Mouse (Mus musculus) midbrain, embryonic 11.5 days (tissue): ENCODE results near the gene Shc4. TPM values are rescaled to one million over a fixed set of nuclear protein-coding genes. Genes with fewer than 3 reads are reported as not detected.
A peak's percentile ranks its signal among the peaks of the same experiment; 100 is the strongest.

Experiments used
- ATAC-seq: fragments of 200-750 bp; cut with Nextera tagmentation; 2 replicates; pipeline ENCODE4 v1.8.0; 2017; ENCODE audit warnings: moderate TSS enrichment, moderate library complexity; ENCODE audit not compliant: low FRiP score
- DNase-seq: peaks from one replicate; pipeline ENCODE4 v3.0.0; 2015; ENCODE audit warnings: low spot score; ENCODE audit errors: missing footprints
- H3K27ac ChIP-seq: fragments of 300-500 bp; sonication (generic); 2 replicates; pipeline ENCODE4 v1.5.1; 2014; ENCODE audit warnings: low read depth, low read length
- H3K27me3 ChIP-seq: fragments of 300-500 bp; sonication (generic); 2 replicates; pipeline ENCODE4 v1.6.1; 2014; ENCODE audit warnings: mild to moderate bottlenecking, low read length, moderate library complexity, mixed read lengths; ENCODE audit not compliant: control insufficient read depth, insufficient read depth
- H3K36me3 ChIP-seq: fragments of 300-500 bp; sonication (generic); 2 replicates; pipeline ENCODE4 v1.6.1; 2014; ENCODE audit warnings: mild to moderate bottlenecking, low read length, moderate library complexity, mixed read lengths; ENCODE audit not compliant: control insufficient read depth, insufficient read depth
- H3K4me1 ChIP-seq: fragments of 300-500 bp; sonication (generic); 2 replicates; pipeline ENCODE4 v1.6.1; 2014; ENCODE audit warnings: low read length; ENCODE audit not compliant: control insufficient read depth, insufficient read depth
- H3K4me2 ChIP-seq: fragments of 300-500 bp; sonication (generic); 2 replicates; pipeline ENCODE4 v1.6.1; 2014; ENCODE audit warnings: mild to moderate bottlenecking, moderate library complexity
- H3K4me3 ChIP-seq: fragments of 300-500 bp; sonication (generic); 2 replicates; pipeline ENCODE4 v1.5.1; 2014; ENCODE audit warnings: low read depth, low read length
- H3K9ac ChIP-seq: fragments of 300-500 bp; sonication (generic); 2 replicates; pipeline ENCODE4 v1.6.1; 2014; ENCODE audit warnings: low read length
- H3K9me3 ChIP-seq: fragments of 300-500 bp; sonication (generic); 2 replicates; pipeline ENCODE4 v1.6.1; 2016; ENCODE audit warnings: low read length; ENCODE audit not compliant: control insufficient read depth
- WGBS: fragments of 180-500 bp; shearing (Covaris S2); extraction: QIAGEN DNeasy Blood & Tissue Kit; methylation state at CpG from one replicate; pipeline ENCODE4 v1.1.7; 2014; 5-methylcytosine and 5-hydroxymethylcytosine counted together
- polyA plus RNA-seq: library from polyadenylated mRNA; unstranded; fragments of >200 nt; fragmentation: Nextera tagmentation; extraction: Ambion mirVana; gene quantifications from 2 replicates; pipeline ENCODE4 v1.2.1, GENCODE M21; 2014

Shc4 gene
- polyA plus RNA-seq, 1 experiment from 2014 or later = 0.82 TPM

- peak overlapping the region; percentile 90 for H3K9ac ChIP-seq
- peak overlapping the region; percentile 63 for H3K4me2 ChIP-seq
- no peaks in the 10 kb centered on the region for H3K9me3 ChIP-seq
- no peaks in the 10 kb centered on the region for H3K36me3 ChIP-seq
- ATAC-seq = peak; percentile 94
- H3K4me1 ChIP-seq = peaks cover 6% of the 10 kb centered on the region; the same call in 1 of the 2 replicates
- peak overlapping the region; percentile 63 for H3K27ac ChIP-seq
- peak overlapping the region; percentile 32 for H3K4me3 ChIP-seq
- WGBS = 9% methylated on average over 35 of the region's 35 CpGs
- DNase-seq = peak; percentile 100
- H3K27me3 ChIP-seq = no peaks in the 10 kb centered on the region
Observed at GRCm38 (mm10) chr2:125731763-125732560, 8.0 kb upstream of the Shc4 start.

- Histone ChIP-seq H3K27ac (no peak overlapping the region), H3K4me1 (peaks cover 7% of the 10 kb centered on the region), H3K36me3 (no peaks in the 10 kb centered on the region), H3K4me3 (peak overlapping the region; percentile 35), H3K27me3 (peaks cover 33% of the 10 kb centered on the region), H3K9ac (peak overlapping the region; percentile 46), H3K9me3 (no peaks in the 10 kb centered on the region), H3K4me2 (peak overlapping the region; percentile 77)
- WGBS = 2% methylated on average over 16 of the region's 16 CpGs
- ATAC-seq (peak; percentile 62; the same call in 1 of the 2 replicates), DNase-seq (peak; percentile 92)
Observed at GRCm38 (mm10) chr2:125724546-125725114, 682 bp upstream of the Shc4 start.

GRCm38 (mm10) chr2:125723408-125724085 is 401 bp downstream of the Shc4 start:
- Histone ChIP-seq H3K4me1 (peaks cover 7% of the 10 kb centered on the region), H3K36me3 (no peaks in the 10 kb centered on the region)

GRCm38 (mm10) chr2:125723086-125723407 is 901 bp downstream of the Shc4 start:
- ATAC-seq (peak; percentile 5; the same call in 1 of the 2 replicates), DNase-seq (no peak)
- H3K9ac ChIP-seq = peak overlapping the region; percentile 41
- no peaks in the 10 kb centered on the region for H3K9me3 ChIP-seq
- H3K27ac ChIP-seq = no peak overlapping the region
- H3K4me2 ChIP-seq = peak overlapping the region; percentile 77
- peak overlapping the region; percentile 35 for H3K4me3 ChIP-seq
- H3K36me3 ChIP-seq = no peaks in the 10 kb centered on the region
- peaks cover 7% of the 10 kb centered on the region for H3K4me1 ChIP-seq
- WGBS = under 1% methylated on average over 18 of the region's 18 CpGs
- peaks cover 33% of the 10 kb centered on the region for H3K27me3 ChIP-seq

More at GRCm38 (mm10) chr2:125723408-125724085, 401 bp downstream of the Shc4 start:
- peaks cover 33% of the 10 kb centered on the region for H3K27me3 ChIP-seq
- DNase-seq (peak; percentile 91), ATAC-seq (peak; percentile 86)
- peak overlapping the region; percentile 35 for H3K4me3 ChIP-seq
- peak overlapping the region; percentile 41 for H3K9ac ChIP-seq
- H3K9me3 ChIP-seq = no peaks in the 10 kb centered on the region
- WGBS = under 1% methylated on average over 34 of the region's 34 CpGs
- H3K4me2 ChIP-seq = peak overlapping the region; percentile 77
- no peak overlapping the region for H3K27ac ChIP-seq

- Histone ChIP-seq H3K27ac (no peak overlapping the region), H3K4me2 (no peak overlapping the region), H3K36me3 (no peaks in the 10 kb centered on the region), H3K9me3 (no peaks in the 10 kb centered on the region), H3K9ac (no peak overlapping the region), H3K27me3 (peaks cover 4% of the 10 kb centered on the region; the same call in 1 of the 2 replicates), H3K4me1 (no peaks in the 10 kb centered on the region), H3K4me3 (no peak overlapping the region)
- ATAC-seq (no peak), DNase-seq (no peak)
- WGBS = 87% methylated on average over 8 of the region's 8 CpGs
Observed at GRCm38 (mm10) chr2:125716599-125716998, 7.3 kb downstream of the Shc4 start.

- 86% methylated on average over 5 of the region's 5 CpGs for WGBS
- no peak overlapping the region for H3K9ac ChIP-seq
- H3K27me3 ChIP-seq = no peaks in the 10 kb centered on the region
- ATAC-seq (no peak), DNase-seq (no peak)
- H3K36me3 ChIP-seq = no peaks in the 10 kb centered on the region
- H3K4me1 ChIP-seq = peaks cover 9% of the 10 kb centered on the region; the same call in 1 of the 2 replicates
- H3K4me2 ChIP-seq = no peak overlapping the region
- H3K4me3 ChIP-seq = no peak overlapping the region
- no peak overlapping the region for H3K27ac ChIP-seq
- H3K9me3 ChIP-seq = no peaks in the 10 kb centered on the region
Observed at GRCm38 (mm10) chr2:125706510-125706921, 17.4 kb downstream of the Shc4 start.

GRCm38 (mm10) chr2:125704907-125705631 is 18.9 kb downstream of the Shc4 start:
- ATAC-seq (peak; percentile 88), DNase-seq (peak; percentile 91)
- 28% methylated on average over 12 of the region's 12 CpGs for WGBS
- no peak overlapping the region for H3K4me2 ChIP-seq
- no peaks in the 10 kb centered on the region for H3K27me3 ChIP-seq
- H3K27ac ChIP-seq = peak overlapping the region; percentile 45; the same call in 1 of the 2 replicates
- H3K9ac ChIP-seq = 0 out of 2 replicates have a peak overlapping the region, but pooled peaks have one; percentile 1
- H3K4me1 ChIP-seq = peaks cover 9% of the 10 kb centered on the region; the same call in 1 of the 2 replicates
- H3K4me3 ChIP-seq = no peak overlapping the region
- H3K9me3 ChIP-seq = no peaks in the 10 kb centered on the region
- no peaks in the 10 kb centered on the region for H3K36me3 ChIP-seq

- H3K4me3 ChIP-seq = no peak overlapping the region
- ATAC-seq = no peak
- no peak for DNase-seq
- no peaks in the 10 kb centered on the region for H3K27me3 ChIP-seq
- H3K27ac ChIP-seq = no peak overlapping the region
- H3K9me3 ChIP-seq = no peaks in the 10 kb centered on the region
- H3K9ac ChIP-seq = no peak overlapping the region
- no peaks in the 10 kb centered on the region for H3K36me3 ChIP-seq
- H3K4me2 ChIP-seq = no peak overlapping the region
- peaks cover 9% of the 10 kb centered on the region; the same call in 1 of the 2 replicates for H3K4me1 ChIP-seq
- WGBS = 94% methylated on average over 2 of the region's 2 CpGs
Observed at GRCm38 (mm10) chr2:125702851-125703250, 21.1 kb downstream of the Shc4 start.
